Mouse (Mus musculus): Measurements from ENCODE around the gene Tlr5.

Tlr5 gene

DNA sequence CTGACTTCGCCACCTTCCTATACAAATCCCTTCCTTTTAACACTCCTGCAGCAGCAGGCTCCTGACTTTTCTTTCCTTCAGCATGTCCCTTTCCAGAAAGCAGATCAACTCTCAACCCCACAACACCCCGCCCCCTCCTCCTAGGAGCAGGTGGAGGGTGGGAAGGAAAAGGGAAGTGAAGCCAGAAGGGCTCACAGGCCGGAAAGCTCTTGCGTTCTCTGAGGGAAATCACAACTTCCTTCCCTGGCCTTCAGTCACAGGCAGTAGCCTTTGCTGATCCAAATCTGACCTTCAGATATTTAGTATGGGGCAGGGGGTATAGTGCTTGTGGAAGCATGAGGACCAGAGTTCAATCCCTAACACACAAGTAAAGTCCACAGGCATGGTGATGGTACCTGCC, 921 bp upstream of the Tlr5 start:
- DNase-seq (ENCODE audit: low spot score in 2 of 2) = no peak

DNA sequence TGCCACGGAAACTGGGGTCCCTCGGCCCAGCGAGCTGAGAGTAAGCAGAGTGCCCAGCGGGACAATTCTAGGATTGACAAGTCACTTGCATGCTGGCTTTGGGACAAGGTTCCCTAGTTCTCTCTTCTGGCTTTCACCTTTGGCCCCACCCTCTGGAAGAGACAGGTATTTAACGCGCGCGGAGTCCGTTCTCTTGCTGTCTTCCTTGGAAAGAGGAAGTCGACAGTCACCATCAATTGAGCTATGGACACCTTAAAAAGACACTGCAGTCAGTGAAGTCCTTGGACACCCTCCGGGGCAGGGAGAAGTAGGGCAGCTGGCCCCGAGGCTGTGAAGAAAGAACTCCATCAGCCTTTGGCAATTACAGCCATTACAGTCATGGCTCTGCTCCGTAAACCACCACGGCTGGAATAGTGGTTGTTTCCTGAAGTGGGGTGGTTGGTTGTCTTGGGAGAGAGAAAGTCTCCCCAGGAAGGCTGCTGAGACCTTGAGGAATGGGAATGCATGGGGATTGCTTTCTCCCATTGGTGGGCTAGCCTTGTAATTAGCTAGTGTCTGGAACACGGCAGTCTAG, 546 bp downstream of the Tlr5 start:
- no peak for DNase-seq (ENCODE audit: low spot score in 2 of 2)

DNA sequence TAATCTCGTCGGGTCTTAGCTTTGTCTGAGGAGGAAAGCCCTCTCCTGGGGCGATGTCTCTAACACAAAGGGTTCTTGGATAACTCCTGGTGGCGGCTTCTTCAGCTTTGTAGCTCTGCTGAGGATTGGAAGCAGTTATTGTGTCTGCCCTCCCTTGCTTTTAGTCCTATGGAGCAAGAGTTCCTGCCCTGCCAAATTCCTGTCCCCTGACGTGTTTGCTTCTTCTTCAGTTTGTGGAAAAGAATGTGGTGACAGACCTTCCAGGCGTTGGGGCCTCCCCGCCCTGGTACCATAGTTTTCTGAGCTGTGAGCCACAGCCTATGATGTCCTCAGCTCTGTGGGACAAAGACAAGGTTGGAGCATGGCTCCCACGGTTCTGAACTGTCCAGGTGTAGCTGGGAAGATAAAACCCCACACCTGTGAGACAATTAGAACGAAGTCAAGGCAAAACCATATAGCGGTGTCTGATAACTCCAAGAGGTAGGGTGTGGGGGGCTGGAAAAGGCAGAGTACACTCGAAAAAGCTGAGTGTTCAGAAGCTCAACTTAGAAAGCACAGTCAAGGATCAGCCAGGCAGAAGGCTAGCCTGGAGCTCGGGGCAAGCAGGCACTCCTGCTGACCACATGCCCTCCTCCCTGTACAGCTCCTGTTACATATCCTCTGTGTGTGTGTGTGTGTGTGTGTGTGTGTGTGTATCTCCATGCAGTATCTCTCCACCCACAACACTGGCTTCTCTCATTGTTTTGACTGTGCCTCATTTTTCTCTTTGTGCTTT, 1.8 kb downstream of the Tlr5 start:
- no peak for DNase-seq (ENCODE audit: low spot score in 2 of 2)

DNA sequence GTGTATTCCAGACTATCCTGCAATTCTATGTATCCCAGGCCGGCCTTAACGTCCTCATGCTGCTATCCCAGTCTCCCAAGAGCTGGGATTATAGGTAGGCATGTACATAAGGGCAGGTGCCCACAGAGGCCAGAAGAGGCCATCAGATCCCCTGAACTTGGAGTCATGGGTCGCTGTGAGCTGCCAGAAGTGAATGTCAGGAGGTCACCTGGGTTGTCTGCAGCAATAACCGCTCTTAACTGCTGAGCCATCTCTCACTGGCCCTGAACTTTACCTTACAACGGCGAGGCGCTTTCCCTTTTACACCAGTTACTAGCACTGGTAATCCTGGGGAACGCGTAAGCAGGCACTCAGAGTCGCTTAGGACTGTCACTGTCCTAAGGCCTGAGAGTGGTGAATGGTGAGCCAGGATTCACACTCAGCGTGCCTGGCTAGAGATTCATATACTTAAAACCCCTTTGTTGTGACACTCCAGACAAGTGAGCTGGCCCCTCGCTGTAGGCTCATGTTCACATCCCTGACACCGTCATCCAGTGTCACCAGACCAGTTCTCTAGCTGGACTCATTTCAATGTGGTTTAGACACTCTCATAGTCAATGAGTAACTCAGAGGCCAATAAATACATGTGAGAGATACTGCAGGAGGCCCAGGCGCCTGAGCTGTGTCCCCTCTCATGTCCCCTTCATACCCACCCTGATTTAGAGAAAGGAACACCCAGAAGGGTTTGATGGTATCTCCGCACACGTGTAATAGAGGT, 2.6 kb downstream of the Tlr5 start:
- DNase-seq (ENCODE audit: low spot score in 2 of 2) = no peak

DNA sequence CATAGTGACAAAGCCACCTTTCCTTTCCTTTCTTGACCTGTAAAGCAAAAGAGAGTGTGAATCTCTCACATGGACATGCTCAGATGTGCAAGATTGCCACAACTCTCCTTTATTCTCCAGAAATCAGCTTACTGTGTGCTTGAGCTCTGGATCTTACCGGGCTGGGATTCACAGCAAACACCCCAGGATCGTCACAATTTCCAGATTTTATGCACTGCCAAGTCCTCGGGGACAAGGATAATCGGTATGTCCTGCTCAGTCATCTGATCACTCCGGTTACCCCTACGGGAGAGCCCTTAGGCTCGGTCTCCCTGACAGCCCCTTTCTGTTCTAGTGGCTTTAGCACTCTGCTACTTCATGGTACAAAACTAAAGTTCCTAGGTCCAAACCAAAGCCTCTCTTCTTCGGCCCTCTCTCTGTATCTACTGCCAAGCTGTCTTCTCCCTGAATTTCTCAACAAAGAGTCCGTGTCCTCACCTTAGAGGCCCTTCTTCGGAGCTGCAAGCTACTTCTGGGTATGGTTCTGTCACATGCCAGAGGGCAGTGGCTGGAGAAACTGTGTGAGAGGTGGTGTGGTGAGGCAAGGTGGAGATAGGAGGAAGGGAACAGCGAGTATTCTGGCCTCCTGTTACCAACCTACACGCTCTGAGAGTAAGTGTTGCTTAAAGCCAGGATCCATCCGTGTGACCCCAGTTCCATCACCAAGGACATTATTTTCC, 3.4 kb downstream of the Tlr5 start:
- no peak for DNase-seq (ENCODE audit: low spot score in 2 of 2)

DNA sequence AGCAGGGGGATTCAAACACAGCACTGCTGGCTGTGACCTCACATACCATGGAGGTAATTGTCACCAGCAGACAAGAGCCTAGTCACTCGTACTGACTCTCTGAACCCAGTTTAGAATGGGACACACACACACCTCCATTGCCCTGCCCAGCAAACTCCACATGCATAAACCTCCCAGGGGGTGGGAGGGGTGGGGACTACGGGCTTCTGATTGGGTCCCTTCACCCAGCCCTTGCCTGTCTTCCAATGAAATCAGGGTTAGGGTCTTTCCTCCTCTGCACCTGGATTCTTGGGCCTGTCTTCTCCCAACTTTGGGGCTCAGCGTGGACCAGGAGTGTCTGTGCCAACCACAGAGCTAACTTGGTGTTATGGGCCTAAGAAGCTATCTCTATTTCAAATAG, 4.2 kb downstream of the Tlr5 start:
- DNase-seq (ENCODE audit: low spot score in 2 of 2) = no peak

DNA sequence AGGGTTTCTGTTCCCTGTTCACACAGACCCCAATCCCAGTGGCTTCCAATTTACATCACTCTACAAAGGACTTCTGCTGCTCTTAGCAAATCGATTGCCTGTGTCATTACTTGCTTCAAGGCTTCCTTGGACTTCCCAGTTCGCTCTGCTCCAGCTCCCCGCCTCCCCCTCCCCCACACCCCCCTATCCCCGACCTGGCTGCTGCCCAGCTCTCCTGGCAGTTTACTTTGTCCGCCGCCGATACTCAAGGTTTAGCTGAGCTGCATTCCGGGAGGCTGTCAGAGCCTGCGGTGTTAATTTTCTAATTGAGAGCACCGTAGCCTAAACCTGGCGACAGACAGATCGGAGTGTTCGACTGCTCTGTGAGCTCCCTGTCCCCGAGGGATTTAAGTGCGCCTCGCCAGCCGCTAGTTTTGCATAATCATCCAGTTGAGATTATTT, 4.7 kb downstream of the Tlr5 start:
- DNase-seq (ENCODE audit: low spot score in 2 of 2) = no peak

DNA sequence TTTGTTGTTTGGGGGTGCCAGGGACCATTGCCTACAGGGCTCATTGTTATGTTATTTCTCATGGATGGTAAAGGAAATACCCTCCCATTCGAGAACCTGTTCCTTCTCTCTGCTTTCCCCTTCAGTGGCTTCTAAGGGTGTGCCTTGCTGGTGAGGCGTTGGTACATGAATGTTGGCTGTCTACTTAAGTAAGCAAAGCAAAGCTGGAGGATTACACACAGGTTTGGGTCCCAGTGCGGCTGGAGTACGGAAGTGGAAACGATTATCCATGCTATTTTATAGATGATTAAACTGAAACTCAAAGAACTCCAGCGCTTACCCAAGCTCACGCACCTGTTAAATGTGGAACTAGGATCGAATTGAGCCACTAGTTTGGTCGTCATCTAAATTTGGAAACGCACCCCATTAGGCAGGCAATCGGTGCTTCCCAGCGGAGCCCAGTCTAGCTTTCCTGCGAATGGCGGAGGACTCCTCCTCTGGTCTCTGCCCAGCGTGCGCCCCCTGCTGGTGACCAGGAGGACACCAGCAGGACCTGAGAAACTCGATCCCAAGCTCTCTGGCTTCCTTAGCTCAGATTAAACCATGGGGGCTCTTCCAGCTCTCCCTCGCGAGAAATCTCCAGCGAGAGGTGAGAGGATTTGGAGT, 5.3 kb downstream of the Tlr5 start:
- DNase-seq (ENCODE audit: low spot score in 2 of 2) = peak; percentile 59 to 81

DNA sequence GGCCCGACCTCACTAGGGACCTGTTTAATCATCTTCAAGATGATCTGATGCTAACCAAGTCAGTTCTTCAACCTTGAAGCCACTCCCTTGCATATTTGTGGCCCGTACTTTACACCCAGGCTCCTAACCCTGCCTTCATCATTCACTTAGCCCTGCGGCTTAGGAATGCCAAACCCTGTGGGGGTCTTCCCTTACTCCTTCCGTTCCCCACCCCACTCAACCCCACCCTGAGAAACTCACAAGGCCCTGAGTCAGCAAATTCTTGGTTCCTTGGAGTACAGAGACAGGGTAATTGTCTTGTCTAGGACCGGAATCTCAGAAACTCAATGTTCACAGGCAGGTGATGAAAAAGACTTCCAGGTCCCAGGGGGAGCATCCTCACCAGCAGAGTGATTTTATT, 6.5 kb downstream of the Tlr5 start:
- no peak for DNase-seq (ENCODE audit: low spot score in 2 of 2)

DNA sequence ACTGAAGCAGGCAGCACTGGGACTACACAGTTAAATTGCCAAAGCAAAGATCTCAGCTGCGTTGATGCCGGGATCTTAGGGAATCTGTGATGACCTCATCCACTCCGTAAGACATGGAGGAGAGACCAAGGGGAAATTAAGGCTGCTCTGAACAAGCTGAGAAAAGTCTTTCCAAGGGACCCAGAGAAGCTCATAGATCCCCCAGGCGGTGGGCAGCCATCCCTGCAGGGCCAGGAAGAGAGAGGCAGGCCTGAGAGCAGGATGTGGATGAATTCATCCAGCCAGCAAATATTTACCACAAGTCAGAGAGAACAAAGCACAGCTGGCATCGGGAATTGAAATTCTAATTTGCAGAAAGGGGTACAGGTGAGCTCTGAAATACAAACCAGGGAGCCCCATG, 8.7 kb downstream of the Tlr5 start:
- DNase-seq (ENCODE audit: low spot score in 2 of 2) = no peak

DNA sequence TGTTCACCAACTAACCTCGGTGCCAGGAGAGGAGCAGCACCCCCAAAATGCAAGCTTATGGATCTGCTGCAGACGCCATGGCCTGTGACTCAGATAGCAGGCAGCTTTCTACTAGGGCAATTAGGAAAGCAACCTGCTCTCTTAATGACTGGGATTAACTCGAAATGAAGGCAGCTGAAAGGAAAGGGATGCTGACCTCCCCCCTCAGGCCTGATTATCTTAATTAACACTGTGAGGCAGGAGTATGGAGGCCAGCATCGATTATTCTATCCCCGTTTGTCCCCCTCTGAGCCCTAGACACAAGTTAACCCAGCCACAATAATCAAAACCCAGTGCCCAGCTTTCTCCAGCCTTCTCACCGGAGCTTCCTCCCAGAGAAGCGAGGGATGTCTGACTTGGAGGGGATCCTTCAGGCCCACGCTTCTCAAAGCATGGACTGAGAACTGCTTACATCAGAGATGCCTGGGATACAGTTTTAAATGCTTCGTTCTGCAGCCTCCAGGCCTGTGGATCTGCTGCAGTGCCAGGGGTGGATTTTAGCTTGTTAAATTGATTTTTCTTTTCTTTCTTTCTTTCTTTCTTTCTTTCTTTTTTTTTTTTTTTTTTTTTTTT, 10.4 kb downstream of the Tlr5 start:
- DNase-seq (ENCODE audit: low spot score in 2 of 2) = no peak

DNA sequence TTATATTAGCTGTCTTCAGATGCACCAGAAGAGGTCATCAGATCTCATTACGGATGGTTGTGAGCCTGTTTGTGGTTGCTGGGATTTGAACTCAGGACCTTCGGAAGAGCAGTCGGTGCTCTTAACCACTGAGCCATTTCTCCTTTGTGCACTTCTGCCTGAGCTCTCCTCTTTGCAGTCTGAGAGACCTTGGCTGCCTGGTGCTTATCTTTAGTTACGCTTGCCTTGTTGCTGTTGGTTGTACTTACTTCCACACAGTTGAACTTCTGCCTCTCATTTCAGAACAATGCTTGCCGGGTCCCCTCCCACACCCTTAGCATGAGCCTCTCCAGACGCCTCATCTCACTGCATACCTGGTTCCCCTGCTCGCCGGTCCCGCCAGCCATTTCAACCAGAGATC, 14.1 kb downstream of the Tlr5 start:
- no peak for DNase-seq (ENCODE audit: low spot score in 2 of 2)

DNA sequence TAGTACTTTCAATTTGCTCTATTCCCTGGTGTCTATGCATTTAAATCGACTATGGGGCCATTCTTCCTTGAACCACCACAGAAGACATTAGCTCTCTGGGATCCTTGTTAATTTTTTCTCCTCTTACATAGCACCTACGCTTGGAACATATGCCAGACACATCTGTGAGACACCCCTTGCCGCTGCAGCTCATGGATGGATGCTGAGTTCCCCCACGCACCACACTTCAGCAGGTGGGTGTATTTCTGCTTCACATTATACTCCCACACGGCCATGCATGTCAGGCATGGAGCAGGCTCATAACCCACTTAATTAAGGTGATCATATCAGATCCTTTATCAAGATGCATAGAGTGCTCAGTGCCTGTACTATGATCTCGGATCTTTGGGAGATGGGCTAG, 17.7 kb downstream of the Tlr5 start:
- DNase-seq (ENCODE audit: low spot score in 2 of 2) = no peak

DNA sequence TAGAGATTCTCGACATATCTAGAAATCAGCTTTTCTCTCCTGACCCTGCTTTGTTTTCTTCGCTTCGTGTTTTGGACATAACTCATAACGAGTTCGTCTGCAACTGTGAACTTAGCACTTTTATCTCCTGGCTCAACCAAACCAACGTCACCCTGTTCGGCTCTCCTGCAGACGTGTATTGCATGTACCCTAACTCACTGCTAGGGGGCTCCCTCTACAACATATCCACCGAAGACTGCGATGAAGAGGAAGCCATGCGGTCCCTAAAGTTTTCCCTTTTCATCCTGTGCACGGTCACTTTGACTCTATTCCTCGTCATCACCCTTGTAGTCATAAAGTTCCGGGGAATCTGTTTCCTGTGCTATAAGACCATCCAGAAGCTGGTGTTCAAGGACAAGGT, 20.2 kb downstream of the Tlr5 start:
- DNase-seq (ENCODE audit: low spot score in 2 of 2) = no peak

DNA sequence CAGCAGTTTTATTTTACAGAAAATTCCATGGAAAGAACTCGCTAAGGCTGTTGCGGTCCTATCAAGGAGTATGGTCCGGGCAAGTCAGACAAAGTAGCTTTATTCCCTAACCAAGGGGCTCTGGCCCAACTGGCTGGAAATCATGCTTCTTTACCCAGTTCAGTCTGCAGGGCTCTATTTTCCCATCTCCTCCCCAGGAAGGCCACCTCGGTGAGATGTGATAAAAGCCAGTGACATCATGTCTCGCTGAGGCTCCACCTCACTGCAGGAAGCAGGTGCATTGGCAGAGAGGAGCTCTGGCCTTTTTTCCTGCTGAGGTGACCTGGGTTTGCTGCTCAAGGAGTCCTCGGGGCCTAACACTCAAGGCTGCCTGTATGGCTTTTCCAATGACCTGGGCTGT, 26.1 kb downstream of the Tlr5 start:
- DNase-seq (ENCODE audit: low spot score in 2 of 2) = no peak

DNA sequence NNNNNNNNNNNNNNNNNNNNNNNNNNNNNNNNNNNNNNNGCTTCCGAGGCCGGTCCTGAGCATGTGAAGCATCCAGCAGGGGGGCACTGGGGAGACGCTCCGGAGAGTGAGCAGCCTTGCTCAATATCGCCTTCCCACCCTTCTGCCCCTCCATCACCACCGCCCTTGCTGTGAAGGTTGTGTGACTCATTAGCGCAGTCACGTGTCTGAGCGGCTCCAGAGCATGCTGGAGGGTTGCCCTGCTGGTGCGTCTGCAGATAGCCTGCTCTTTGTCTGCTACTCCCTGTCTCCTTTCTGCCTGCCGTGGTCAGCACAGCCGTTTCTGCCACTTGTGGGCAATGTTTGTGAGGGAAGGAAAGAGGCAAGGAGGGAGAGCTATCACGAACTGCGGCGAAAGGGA, 28.4 kb downstream of the Tlr5 start:
- peak; percentile 78 to 79 for DNase-seq (ENCODE audit: low spot score in 2 of 2)

DNA sequence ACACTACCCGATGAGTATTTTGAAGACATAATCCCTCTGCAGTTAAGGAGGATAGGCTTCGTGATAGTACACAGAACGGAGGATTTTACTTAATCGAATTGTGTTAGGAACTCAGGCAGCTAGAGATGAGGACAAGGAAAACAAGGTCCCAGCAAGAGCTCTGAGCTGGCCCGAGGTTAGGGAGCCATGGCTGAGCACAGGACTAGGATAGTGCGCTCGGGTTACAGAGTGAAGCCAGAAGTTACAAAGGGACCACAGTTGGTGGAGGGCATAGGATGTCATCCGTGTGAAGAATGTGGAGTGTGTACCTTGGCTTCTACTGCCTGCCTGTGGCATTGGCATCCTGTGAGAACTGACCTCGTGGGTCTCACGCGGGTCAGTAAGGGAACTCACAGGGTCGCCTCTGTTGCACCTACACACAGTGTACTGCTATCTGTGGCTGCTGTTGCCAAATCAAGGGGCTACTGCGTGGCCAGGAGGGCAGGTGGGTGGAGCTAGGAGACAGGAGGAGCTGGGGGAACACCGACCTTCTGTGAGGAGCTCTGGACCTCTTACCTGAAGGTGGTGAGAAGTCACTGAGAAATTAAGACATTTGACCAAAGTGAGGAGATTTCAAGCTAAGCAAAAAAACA, 29.0 kb downstream of the Tlr5 start:
- DNase-seq (ENCODE audit: low spot score in 2 of 2) = no peak

DNA sequence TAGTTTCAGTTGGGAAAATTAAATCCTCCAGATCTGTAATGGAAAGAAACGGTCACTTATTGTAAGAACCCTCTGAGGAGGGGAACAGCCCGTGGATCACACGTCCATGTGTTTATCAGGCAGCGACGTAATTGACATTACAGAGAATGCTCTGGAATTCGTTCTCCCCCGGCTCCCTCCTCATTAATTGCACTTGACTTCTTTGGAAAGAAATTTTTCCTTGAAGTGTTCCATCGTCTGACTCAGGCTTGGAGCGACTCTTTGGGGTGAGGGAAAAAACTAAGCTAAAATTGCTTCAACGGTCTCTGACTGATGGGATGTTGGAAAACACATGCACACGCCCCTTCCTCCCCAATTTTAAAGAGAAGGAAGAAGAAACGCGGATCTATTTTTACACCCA, 31.7 kb downstream of the Tlr5 start:
- no peak for DNase-seq (ENCODE audit: low spot score in 2 of 2)

DNA sequence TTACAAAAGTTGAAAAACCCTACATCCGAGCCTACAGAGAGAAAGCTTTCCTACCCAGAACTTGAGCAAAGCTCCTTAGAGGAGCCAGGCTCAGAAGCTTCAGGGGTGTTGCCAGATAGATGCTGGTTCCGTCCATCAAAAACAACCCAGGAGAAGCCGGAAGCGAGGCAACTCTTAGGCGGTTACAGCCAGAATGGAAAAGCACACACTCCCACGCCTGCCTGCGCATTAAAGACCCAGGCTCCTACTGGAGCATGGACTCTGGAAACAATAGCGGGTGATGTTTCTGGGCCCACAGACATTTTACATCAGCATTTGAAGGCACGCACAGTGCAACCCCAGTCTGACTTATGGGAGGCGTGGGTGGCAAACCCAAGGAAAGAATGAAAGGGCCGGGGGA, 32.2 kb downstream of the Tlr5 start:
- DNase-seq (ENCODE audit: low spot score in 2 of 2) = no peak

DNA sequence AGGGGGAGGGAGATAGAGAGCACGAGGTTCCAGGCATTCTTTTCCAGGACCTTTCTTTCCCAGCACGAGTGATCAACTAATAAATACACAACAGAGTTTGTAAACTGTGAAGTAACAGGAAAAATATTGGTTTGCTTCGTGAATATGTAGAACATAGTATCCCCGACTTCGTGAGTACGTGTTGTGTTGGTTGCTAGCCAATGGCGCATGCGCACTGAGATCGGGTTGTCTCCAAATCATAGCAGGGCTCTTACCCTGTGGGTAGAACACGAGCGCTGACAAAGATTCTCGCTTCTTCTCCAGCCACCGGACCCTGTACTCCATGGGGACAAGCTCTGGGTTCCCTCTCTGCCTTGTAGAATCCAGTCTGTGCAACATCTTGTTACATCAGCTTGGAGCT, 33.2 kb downstream of the Tlr5 start:
- no peak for DNase-seq (ENCODE audit: low spot score in 2 of 2)

DNA sequence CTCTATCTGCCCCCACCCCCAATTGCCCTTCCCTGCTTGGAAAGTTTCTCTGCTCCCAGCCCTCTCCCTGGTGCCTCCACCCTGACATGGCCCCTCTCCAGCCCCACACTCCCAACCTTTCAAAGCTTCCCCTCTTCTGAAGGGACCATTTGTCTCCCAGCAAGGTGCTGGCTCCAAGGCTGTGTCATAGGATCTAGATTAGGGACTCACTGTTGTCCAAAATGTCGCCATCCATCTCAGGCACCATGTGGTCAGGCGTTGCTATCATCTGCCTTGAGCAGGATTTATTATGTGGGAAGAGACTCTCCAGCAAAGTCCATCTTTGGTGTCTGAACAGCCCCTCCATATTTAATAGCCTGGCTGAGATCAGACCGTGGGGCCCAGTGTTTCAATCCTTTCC, 34.1 kb downstream of the Tlr5 start:
- DNase-seq (ENCODE audit: low spot score in 2 of 2) = no peak

Data from frontal cortex, postnatal 10 days (tissue).